Mouse (Mus musculus) gastrocnemius, postnatal 4 days (tissue): ENCODE measurements around the gene Atp2a2. TPM values are rescaled to one million over a fixed set of nuclear protein-coding genes. Genes with fewer than 3 reads are reported as not detected.

Source experiments
- DNase-seq, 2 experiments: peaks; one replicate each; pipeline ENCODE4 v3.0.0; 2021 to 2022; ENCODE audit warnings: low spot score in 2 of 2, mixed read lengths in 2 of 2
- total RNA-seq, 2 experiments: library from RNA; stranded (reverse); gene quantifications; 2 replicates each; pipeline ENCODE4 v1.2.3; 2021

Gene Atp2a2
- total RNA-seq, 2 experiments from 2014 or later = 250 to 265 TPM

GRCm38 (mm10) chr5:122414351-122414750 lies 87.7 kb downstream of the Atp2a2 start:
- DNase-seq = no peak

GRCm38 (mm10) chr5:122412826-122413225 lies 89.2 kb downstream of the Atp2a2 start:
- DNase-seq = no peak

- DNase-seq = no peak
These were observed 90.1 kb downstream of the Atp2a2 start for GRCm38 (mm10) chr5:122411892-122412291.

GRCm38 (mm10) chr5:122409692-122410645 lies 92.1 kb downstream of the Atp2a2 start:
- DNase-seq = no peak

GRCm38 (mm10) chr5:122405537-122405936 lies 96.5 kb downstream of the Atp2a2 start:
- no peak for DNase-seq

Other genes starting within 250 kb of the Atp2a2 start
- 1 to 10 TPM; 7.6 to 10.0 TPM for gene Tctn1, start 237.8 kb downstream of the Atp2a2 start, total RNA-seq
- 10 to 100 TPM; 16.6 to 17.0 TPM for gene Pptc7, start 217.9 kb downstream of the Atp2a2 start, total RNA-seq
- 1 to 10 TPM; 3.6 to 3.8 TPM for gene Rad9b, start 148.0 kb downstream of the Atp2a2 start, total RNA-seq
- gene Vps29, start 147.9 kb downstream of the Atp2a2 start, total RNA-seq = 10 to 100 TPM; 74.3 to 85.5 TPM
- 10 to 100 TPM; 22.2 to 22.8 TPM for gene Gpn3, start 130.3 kb downstream of the Atp2a2 start, total RNA-seq
- 10 to 100 TPM; 16.9 to 18.3 TPM for gene Fam216a, start 129.9 kb downstream of the Atp2a2 start, total RNA-seq
- 100 to 1,000 TPM in 1 of 2 experiments, 10 to 100 TPM in 1; 99.0 to 107 TPM for gene Arpc3, start 110.3 kb downstream of the Atp2a2 start, total RNA-seq
- gene Anapc7, start 80.5 kb downstream of the Atp2a2 start, total RNA-seq = 10 to 100 TPM; 32.1 to 40.0 TPM
- 10 to 100 TPM; 14.9 to 27.0 TPM for gene Ift81, start 112.3 kb upstream of the Atp2a2 start, total RNA-seq
- gene P2rx7, start 141.7 kb upstream of the Atp2a2 start, total RNA-seq = 1 to 10 TPM; 5.1 to 6.0 TPM
- 10 to 100 TPM; 13.4 to 15.4 TPM for gene P2rx4, start 205.3 kb upstream of the Atp2a2 start, total RNA-seq